Mouse (Mus musculus): ENCODE measurements around the gene Fzd7. TPM values are rescaled to one million over a fixed set of nuclear protein-coding genes. Genes with fewer than 3 reads are reported as not detected.

The Fzd7 gene
- polyA plus RNA-seq, 1 experiment from 2014 or later = 4.4 TPM

- Histone ChIP-seq H3K9ac (no peak overlapping the region), H3K36me3 (replicated peaks; ENCODE audit: control insufficient read depth, insufficient read depth) (no peaks in the 10 kb centered on the region), H3K4me1 (replicated peaks; ENCODE audit: control insufficient read depth, insufficient read depth, low read length) (peaks cover 16% of the 10 kb centered on the region), H3K4me2 (replicated peaks) (no peak overlapping the region), H3K9me3 (ENCODE audit: control insufficient read depth, low read length) (no peaks in the 10 kb centered on the region), H3K27me3 (ENCODE audit: control insufficient read depth, insufficient read depth, low read length) (peaks cover under 1% of the 10 kb centered on the region; the same call in 1 of the 2 replicates), H3K27ac (no peak overlapping the region), H3K4me3 (replicated peaks; ENCODE audit: low read length) (no peak overlapping the region)
- no peak for DNase-seq (ENCODE audit: low spot score)
- WGBS = 76% methylated on average over 4 of the region's 4 CpGs
- ATAC-seq (ENCODE audit: low FRiP score) = no peak
Observed at GRCm38 (mm10) chr1:59488991-59489390, 6.8 kb downstream of the Fzd7 start.

DNA sequence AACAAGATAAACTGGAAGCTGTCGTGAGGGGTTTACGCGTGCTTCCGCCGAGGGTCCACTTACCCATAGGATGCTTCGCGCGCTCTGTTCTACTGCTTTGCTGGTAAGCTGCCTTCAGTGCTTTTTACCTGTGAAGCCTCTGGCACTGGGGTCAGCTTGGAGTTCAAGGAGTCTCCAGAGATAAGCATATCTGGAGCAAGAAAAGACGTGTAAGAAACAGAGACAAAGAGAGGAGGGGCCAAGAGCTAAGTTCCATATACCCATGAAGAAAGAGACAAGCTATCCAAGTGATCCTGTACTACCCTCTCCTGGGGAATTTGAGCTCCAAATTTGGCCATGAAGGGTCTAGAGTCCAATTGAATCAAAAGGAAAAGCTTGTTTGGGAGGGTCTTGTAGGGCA is 9.3 kb downstream of the Fzd7 start:
- no peaks in the 10 kb centered on the region for H3K36me3 ChIP-seq (replicated peaks; ENCODE audit: control insufficient read depth, insufficient read depth)
- no peak overlapping the region for H3K27ac ChIP-seq
- WGBS = 84% methylated on average over 9 of the region's 9 CpGs
- no peak overlapping the region for H3K4me2 ChIP-seq (replicated peaks)
- H3K9me3 ChIP-seq (ENCODE audit: control insufficient read depth, low read length) = no peaks in the 10 kb centered on the region
- H3K4me3 ChIP-seq (replicated peaks; ENCODE audit: low read length) = no peak overlapping the region
- no peak for ATAC-seq (ENCODE audit: low FRiP score)
- no peak overlapping the region for H3K9ac ChIP-seq
- peaks cover 8% of the 10 kb centered on the region for H3K4me1 ChIP-seq (replicated peaks; ENCODE audit: control insufficient read depth, insufficient read depth, low read length)
- DNase-seq (ENCODE audit: low spot score) = no peak
- H3K27me3 ChIP-seq (ENCODE audit: control insufficient read depth, insufficient read depth, low read length) = no peaks in the 10 kb centered on the region

- ATAC-seq (ENCODE audit: low FRiP score) = no peak
- peaks cover 3% of the 10 kb centered on the region for H3K4me1 ChIP-seq (replicated peaks; ENCODE audit: control insufficient read depth, insufficient read depth, low read length)
- WGBS = 75% methylated on average over 4 of the region's 4 CpGs
- H3K9ac ChIP-seq = no peak overlapping the region
- H3K36me3 ChIP-seq (replicated peaks; ENCODE audit: control insufficient read depth, insufficient read depth) = no peaks in the 10 kb centered on the region
- no peak for DNase-seq (ENCODE audit: low spot score)
- no peak overlapping the region for H3K27ac ChIP-seq
- H3K4me2 ChIP-seq (replicated peaks) = no peak overlapping the region
- no peaks in the 10 kb centered on the region for H3K9me3 ChIP-seq (ENCODE audit: control insufficient read depth, low read length)
- H3K4me3 ChIP-seq (replicated peaks; ENCODE audit: low read length) = no peak overlapping the region
- H3K27me3 ChIP-seq (ENCODE audit: control insufficient read depth, insufficient read depth, low read length) = no peaks in the 10 kb centered on the region
Observed at GRCm38 (mm10) chr1:59492432-59492831, 10.2 kb downstream of the Fzd7 start.

GRCm38 (mm10) chr1:59495970-59496369 is 13.7 kb downstream of the Fzd7 start:
- WGBS = 92% methylated on average over 5 of the region's 5 CpGs
- Histone ChIP-seq H3K27me3 (ENCODE audit: control insufficient read depth, insufficient read depth, low read length) (no peaks in the 10 kb centered on the region), H3K4me3 (replicated peaks; ENCODE audit: low read length) (no peak overlapping the region), H3K36me3 (replicated peaks; ENCODE audit: control insufficient read depth, insufficient read depth) (no peaks in the 10 kb centered on the region), H3K4me2 (replicated peaks) (no peak overlapping the region), H3K9ac (no peak overlapping the region), H3K4me1 (replicated peaks; ENCODE audit: control insufficient read depth, insufficient read depth, low read length) (no peaks in the 10 kb centered on the region), H3K27ac (no peak overlapping the region), H3K9me3 (ENCODE audit: control insufficient read depth, low read length) (no peaks in the 10 kb centered on the region)
- ATAC-seq (ENCODE audit: low FRiP score) = no peak
- DNase-seq (ENCODE audit: low spot score) = no peak

DNA sequence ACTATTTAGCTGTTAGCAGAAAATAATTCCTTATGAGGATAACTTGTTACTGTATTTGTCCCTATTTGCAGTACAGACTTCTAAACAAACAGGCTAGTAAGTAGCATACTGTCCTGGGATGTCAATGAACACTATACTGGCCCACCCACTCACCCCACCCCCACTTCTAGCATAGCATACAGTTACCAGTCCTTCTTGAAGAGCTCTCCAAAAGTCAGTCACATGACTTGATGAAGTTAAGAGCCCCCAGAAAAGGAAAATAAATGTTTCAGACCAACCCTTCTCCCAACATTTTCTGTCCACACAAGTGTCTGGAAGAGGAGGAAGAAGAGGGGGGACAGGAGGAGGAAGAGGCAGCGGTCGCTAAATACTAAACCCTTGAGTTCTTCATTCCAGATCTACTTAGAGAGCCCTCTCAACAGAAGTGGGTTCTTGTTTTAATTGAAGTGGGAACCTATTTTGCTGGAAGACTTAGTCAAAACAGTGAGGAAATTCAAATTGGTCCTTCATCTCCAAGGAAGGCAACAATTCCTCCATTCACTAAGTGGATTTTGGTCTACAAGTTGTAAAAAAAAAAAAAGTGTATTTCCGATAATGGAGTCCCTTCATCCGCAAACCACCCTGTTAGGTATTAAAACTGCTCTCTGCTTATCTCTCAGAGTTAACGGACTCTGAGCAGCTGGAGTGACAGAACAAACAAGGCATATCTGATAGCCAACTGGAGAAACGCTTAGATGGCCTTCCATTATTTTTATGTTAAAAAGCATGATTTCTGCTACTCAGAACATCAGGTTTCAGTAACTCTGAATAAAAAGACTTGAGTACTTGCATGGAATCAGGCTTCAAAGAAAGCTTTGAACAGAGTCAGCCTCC is 15.8 kb downstream of the Fzd7 start:
- Histone ChIP-seq H3K27me3 (ENCODE audit: control insufficient read depth, insufficient read depth, low read length) (no peaks in the 10 kb centered on the region), H3K9me3 (ENCODE audit: control insufficient read depth, low read length) (no peaks in the 10 kb centered on the region), H3K4me3 (replicated peaks; ENCODE audit: low read length) (no peak overlapping the region), H3K4me1 (replicated peaks; ENCODE audit: control insufficient read depth, insufficient read depth, low read length) (no peaks in the 10 kb centered on the region), H3K36me3 (replicated peaks; ENCODE audit: control insufficient read depth, insufficient read depth) (no peaks in the 10 kb centered on the region), H3K4me2 (replicated peaks) (no peak overlapping the region), H3K9ac (no peak overlapping the region), H3K27ac (no peak overlapping the region)
- ATAC-seq (ENCODE audit: low FRiP score) (no peak), DNase-seq (ENCODE audit: low spot score) (no peak)
- 83% methylated on average over 6 of the region's 6 CpGs for WGBS

DNA sequence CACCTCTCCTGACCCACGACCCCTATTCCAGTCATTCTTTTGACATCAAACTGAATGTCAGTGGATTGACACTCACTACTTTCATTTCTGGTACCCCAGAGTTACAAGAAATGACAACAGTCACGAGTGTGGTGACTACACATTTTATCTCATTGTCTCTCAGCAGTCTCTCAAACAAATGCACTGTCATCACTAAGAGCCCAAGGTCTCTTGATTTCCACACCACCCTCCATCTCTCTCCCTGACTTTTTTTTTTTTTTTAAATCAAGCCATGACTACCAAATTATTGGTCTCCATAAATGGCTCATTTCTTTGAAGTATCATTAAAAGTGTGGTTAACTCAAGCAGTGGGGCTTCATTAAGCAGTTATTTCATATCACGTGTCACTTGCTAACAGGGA is 17.1 kb downstream of the Fzd7 start:
- Histone ChIP-seq H3K4me2 (replicated peaks) (no peak overlapping the region), H3K27me3 (ENCODE audit: control insufficient read depth, insufficient read depth, low read length) (no peaks in the 10 kb centered on the region), H3K4me3 (replicated peaks; ENCODE audit: low read length) (no peak overlapping the region), H3K9ac (no peak overlapping the region), H3K36me3 (replicated peaks; ENCODE audit: control insufficient read depth, insufficient read depth) (no peaks in the 10 kb centered on the region), H3K27ac (no peak overlapping the region), H3K9me3 (ENCODE audit: control insufficient read depth, low read length) (no peaks in the 10 kb centered on the region), H3K4me1 (replicated peaks; ENCODE audit: control insufficient read depth, insufficient read depth, low read length) (no peaks in the 10 kb centered on the region)
- no peak for DNase-seq (ENCODE audit: low spot score)
- 84% methylated on average over 3 of the region's 3 CpGs for WGBS
- no peak for ATAC-seq (ENCODE audit: low FRiP score)

DNA sequence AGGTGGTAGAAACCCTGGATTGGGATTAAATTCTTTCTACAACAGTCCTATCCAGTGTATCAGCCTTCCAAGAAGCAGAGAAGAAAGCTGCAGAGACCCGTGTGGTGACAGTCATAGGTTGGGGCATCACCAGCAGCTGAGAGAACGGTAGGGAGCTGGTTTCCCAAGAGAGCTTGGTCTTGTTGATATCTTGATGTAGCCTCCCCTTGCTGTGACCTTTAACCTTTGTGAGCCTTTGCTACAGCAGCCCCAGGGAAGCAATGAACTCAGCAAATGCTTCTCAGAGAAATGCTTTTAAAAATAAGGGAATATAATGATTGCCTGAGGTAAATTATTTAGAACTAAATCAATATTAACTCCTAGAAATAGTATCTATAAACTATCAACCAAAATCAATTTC is 20.1 kb downstream of the Fzd7 start:
- H3K27ac ChIP-seq = no peak overlapping the region
- no peaks in the 10 kb centered on the region for H3K27me3 ChIP-seq (ENCODE audit: control insufficient read depth, insufficient read depth, low read length)
- H3K4me3 ChIP-seq (replicated peaks; ENCODE audit: low read length) = no peak overlapping the region
- no peaks in the 10 kb centered on the region for H3K4me1 ChIP-seq (replicated peaks; ENCODE audit: control insufficient read depth, insufficient read depth, low read length)
- no peaks in the 10 kb centered on the region for H3K9me3 ChIP-seq (ENCODE audit: control insufficient read depth, low read length)
- no peak overlapping the region for H3K9ac ChIP-seq
- DNase-seq (ENCODE audit: low spot score) = no peak
- H3K4me2 ChIP-seq (replicated peaks) = no peak overlapping the region
- WGBS = 62% methylated on average over 2 of the region's 2 CpGs
- ATAC-seq (ENCODE audit: low FRiP score) = no peak
- H3K36me3 ChIP-seq (replicated peaks; ENCODE audit: control insufficient read depth, insufficient read depth) = no peaks in the 10 kb centered on the region

DNA sequence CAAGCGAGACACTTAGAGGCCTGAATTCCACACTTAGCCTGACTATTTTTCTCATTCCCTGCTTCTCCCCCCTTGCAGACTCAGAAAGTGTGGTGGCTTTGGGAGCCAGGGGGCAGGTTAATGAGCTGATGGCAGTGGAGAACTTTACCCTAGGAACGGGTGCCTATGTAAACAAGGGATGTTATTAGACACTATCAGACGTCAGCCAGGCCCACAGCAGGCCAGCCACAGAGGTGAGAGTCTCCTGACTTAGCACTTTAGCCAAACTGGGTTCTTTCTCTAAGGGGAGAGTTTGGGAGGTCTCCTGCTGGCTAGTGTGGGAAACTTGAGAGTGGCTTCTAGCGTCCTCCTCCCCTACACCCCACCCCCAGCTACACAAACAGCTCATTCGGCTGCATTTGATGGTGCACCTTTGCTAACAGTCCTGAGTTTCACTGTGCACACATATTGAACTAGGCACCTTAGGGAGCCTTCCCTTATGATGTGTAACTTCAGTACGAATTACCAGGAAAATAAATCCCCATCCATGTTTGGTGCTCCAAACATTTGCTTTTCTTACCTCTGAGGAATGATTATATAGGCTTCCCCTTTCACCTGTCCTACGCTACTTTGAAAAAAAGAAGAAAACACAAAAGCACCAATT is 21.6 kb downstream of the Fzd7 start:
- Histone ChIP-seq H3K9ac (no peak overlapping the region), H3K4me2 (replicated peaks) (no peak overlapping the region), H3K27me3 (ENCODE audit: control insufficient read depth, insufficient read depth, low read length) (no peaks in the 10 kb centered on the region), H3K9me3 (ENCODE audit: control insufficient read depth, low read length) (no peaks in the 10 kb centered on the region), H3K36me3 (replicated peaks; ENCODE audit: control insufficient read depth, insufficient read depth) (no peaks in the 10 kb centered on the region), H3K27ac (no peak overlapping the region), H3K4me3 (replicated peaks; ENCODE audit: low read length) (no peak overlapping the region), H3K4me1 (replicated peaks; ENCODE audit: control insufficient read depth, insufficient read depth, low read length) (0 out of 2 replicates have a peak, but pooled peaks cover 3% of the 10 kb centered on the region)
- no peak for ATAC-seq (ENCODE audit: low FRiP score)
- WGBS = 60% methylated on average over 7 of the region's 7 CpGs
- no peak for DNase-seq (ENCODE audit: low spot score)

DNA sequence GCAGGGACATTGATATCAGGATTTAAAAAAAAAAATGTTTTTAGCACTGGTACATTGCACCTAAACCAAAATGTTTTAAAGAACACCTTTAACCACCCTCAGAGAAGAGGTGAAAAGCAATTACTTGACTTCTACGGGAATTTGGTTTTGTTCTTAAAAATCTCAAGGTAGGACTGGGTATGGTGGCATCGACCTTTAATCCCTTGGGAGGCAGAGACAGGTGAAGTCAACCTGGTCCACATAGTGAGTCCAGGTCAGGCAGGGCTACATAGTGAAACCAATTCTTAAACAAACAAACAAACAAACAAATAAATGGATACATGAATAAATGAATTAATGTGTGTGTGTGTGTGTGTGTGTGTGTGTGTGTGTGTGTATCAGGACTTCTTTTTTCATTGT is 22.1 kb downstream of the Fzd7 start:
- Histone ChIP-seq H3K9me3 (ENCODE audit: control insufficient read depth, low read length) (no peaks in the 10 kb centered on the region), H3K4me3 (replicated peaks; ENCODE audit: low read length) (no peak overlapping the region), H3K9ac (no peak overlapping the region), H3K4me2 (replicated peaks) (no peak overlapping the region), H3K27ac (no peak overlapping the region), H3K4me1 (replicated peaks; ENCODE audit: control insufficient read depth, insufficient read depth, low read length) (0 out of 2 replicates have a peak, but pooled peaks cover 4% of the 10 kb centered on the region), H3K36me3 (replicated peaks; ENCODE audit: control insufficient read depth, insufficient read depth) (no peaks in the 10 kb centered on the region), H3K27me3 (ENCODE audit: control insufficient read depth, insufficient read depth, low read length) (no peaks in the 10 kb centered on the region)
- no peak for ATAC-seq (ENCODE audit: low FRiP score)
- 79% methylated on average over 2 of the region's 2 CpGs for WGBS
- DNase-seq (ENCODE audit: low spot score) = no peak

Measured in hindbrain, embryonic 14.5 days (tissue).